Mouse (Mus musculus) embryonic facial prominence, embryonic 14.5 days (tissue): ENCODE data around the gene C8g. TPM values are rescaled to one million over a fixed set of nuclear protein-coding genes. Genes with fewer than 3 reads are reported as not detected.

ENCODE experiments used
- ATAC-seq: fragments of 200-750 bp; cut with Nextera tagmentation; 2 replicates; pipeline ENCODE4 v1.8.0; 2017; ENCODE audit warnings: low read depth, moderate number of reproducible peaks, moderate TSS enrichment
- DNase-seq: peaks from one replicate; pipeline ENCODE4 v3.0.0-alpha.2; 2015; ENCODE audit warnings: low spot score
- H3K27ac ChIP-seq: fragments of 300-500 bp; sonication (generic); replicated peaks from 2 replicates; pipeline ENCODE4 v1.5.1; 2014; ENCODE audit warnings: low read depth, mild to moderate bottlenecking, low read length, moderate library complexity
- H3K27me3 ChIP-seq: fragments of 300-500 bp; sonication (generic); replicated peaks from 2 replicates; pipeline ENCODE4 v1.6.1; 2014; ENCODE audit warnings: low read length; ENCODE audit not compliant: control insufficient read depth, insufficient read depth
- H3K36me3 ChIP-seq: fragments of 300-500 bp; sonication (generic); 2 replicates; pipeline ENCODE4 v1.6.1; 2014; ENCODE audit warnings: low read length, mixed read lengths; ENCODE audit not compliant: control insufficient read depth, insufficient read depth
- H3K4me1 ChIP-seq: fragments of 300-500 bp; sonication (generic); 2 replicates; pipeline ENCODE4 v1.6.1; 2014; ENCODE audit warnings: antibody characterized with exemption, low read length; ENCODE audit not compliant: control insufficient read depth, insufficient read depth
- H3K4me2 ChIP-seq: fragments of 300-500 bp; sonication (generic); 2 replicates; pipeline ENCODE4 v1.6.1; 2014; ENCODE audit warnings: low read depth, mild to moderate bottlenecking, low read length, moderate library complexity, mixed read lengths
- H3K4me3 ChIP-seq: fragments of 300-500 bp; sonication (generic); 2 replicates; pipeline ENCODE4 v1.5.1; 2014; ENCODE audit warnings: low read depth, mild to moderate bottlenecking, low read length
- H3K9ac ChIP-seq: fragments of 300-500 bp; sonication (generic); 2 replicates; pipeline ENCODE4 v1.6.1; 2014; ENCODE audit warnings: low read depth, mild to moderate bottlenecking, low read length, moderate library complexity, mixed read lengths
- H3K9me3 ChIP-seq: fragments of 300-500 bp; sonication (generic); 2 replicates; pipeline ENCODE4 v1.6.1; 2016; ENCODE audit warnings: low read length; ENCODE audit not compliant: control insufficient read depth
- WGBS: fragments of 180-500 bp; shearing (Covaris S2); extraction: QIAGEN DNeasy Blood & Tissue Kit; methylation state at CpG from one replicate; pipeline ENCODE4 v1.1.7; 2014; 5-methylcytosine and 5-hydroxymethylcytosine counted together
- polyA plus RNA-seq: library from polyadenylated mRNA; unstranded; fragments of >200 nt; fragmentation: Nextera tagmentation; extraction: Ambion mirVana; gene quantifications from 2 replicates; pipeline ENCODE4 v1.2.1, GENCODE M21; 2014

The C8g gene
- polyA plus RNA-seq, 1 experiment from 2014 or later: 5.1 TPM

- 22% methylated on average over 3 of the region's 3 CpGs for WGBS
- no peaks in the 10 kb centered on the region for H3K36me3 ChIP-seq
- H3K27ac ChIP-seq: peak overlapping the region; percentile 90
- peak overlapping the region; percentile 70 for H3K4me2 ChIP-seq
- peak overlapping the region; percentile 75 for H3K4me3 ChIP-seq
- no peaks in the 10 kb centered on the region for H3K27me3 ChIP-seq
- H3K9ac ChIP-seq: peak overlapping the region; percentile 80
- no peaks in the 10 kb centered on the region for H3K9me3 ChIP-seq
- no peak for ATAC-seq
- no peak for DNase-seq
- peaks cover 16% of the 10 kb centered on the region; the same call in 1 of the 2 replicates for H3K4me1 ChIP-seq
Measured at GRCm38 (mm10) chr2:25461407-25461806, 40.1 kb downstream of the C8g start.

GRCm38 (mm10) chr2:25460551-25461309 is 40.8 kb downstream of the C8g start, which contains the start of gene Paxx:
Gene Paxx, minus strand, starts transcription at chr2:25461094.
- Histone ChIP-seq H3K9ac (peak within 1 kb of the TSS; percentile 80), H3K4me1 (peaks cover 10% of the 10 kb centered on the region; the same call in 1 of the 2 replicates), H3K4me3 (peak within 1 kb of the TSS; percentile 75), H3K27ac (peak within 1 kb of the TSS; percentile 90), H3K9me3 (no peaks in the 10 kb centered on the region), H3K4me2 (peak within 1 kb of the TSS; percentile 70), H3K36me3 (no peaks in the 10 kb centered on the region), H3K27me3 (no peaks in the 10 kb centered on the region)
- peak; percentile 98 for DNase-seq
- 1% methylated on average over 37 of the region's 48 CpGs for WGBS
- ATAC-seq: peak; percentile 93

- peak overlapping the region; percentile 70 for H3K4me2 ChIP-seq
- ATAC-seq: no peak
Measured at GRCm38 (mm10) chr2:25460135-25460534, 41.4 kb downstream of the C8g start.

GRCm38 (mm10) chr2:25458911-25459310 is 42.6 kb downstream of the C8g start:
- peaks cover 10% of the 10 kb centered on the region; the same call in 1 of the 2 replicates for H3K4me1 ChIP-seq
- H3K9me3 ChIP-seq: no peaks in the 10 kb centered on the region
- H3K27me3 ChIP-seq: no peaks in the 10 kb centered on the region
- H3K4me3 ChIP-seq: no peak overlapping the region
- WGBS: 71% methylated on average over 5 of the region's 5 CpGs
- no peaks in the 10 kb centered on the region for H3K36me3 ChIP-seq
- H3K9ac ChIP-seq: no peak overlapping the region
- DNase-seq (peak; percentile 71), ATAC-seq (peak; percentile 1; the same call in 1 of the 2 replicates)
- no peak overlapping the region for H3K4me2 ChIP-seq
- H3K27ac ChIP-seq: no peak overlapping the region

More at GRCm38 (mm10) chr2:25460135-25460534, 41.4 kb downstream of the C8g start:
- no peak for DNase-seq
- Histone ChIP-seq H3K27ac (peak overlapping the region; percentile 90), H3K4me1 (peaks cover 10% of the 10 kb centered on the region; the same call in 1 of the 2 replicates), H3K27me3 (no peaks in the 10 kb centered on the region), H3K4me3 (peak overlapping the region; percentile 75), H3K9ac (peak overlapping the region; percentile 80), H3K9me3 (no peaks in the 10 kb centered on the region), H3K36me3 (no peaks in the 10 kb centered on the region)
- WGBS: 51% methylated on average over 4 of the region's 5 CpGs

- no peak overlapping the region for H3K4me2 ChIP-seq
- DNase-seq (no peak), ATAC-seq (no peak)
- WGBS: 87% methylated on average over 9 of the region's 9 CpGs
- H3K27ac ChIP-seq: no peak overlapping the region
- no peak overlapping the region for H3K9ac ChIP-seq
- peaks cover 10% of the 10 kb centered on the region; the same call in 1 of the 2 replicates for H3K4me1 ChIP-seq
- no peaks in the 10 kb centered on the region for H3K9me3 ChIP-seq
- no peaks in the 10 kb centered on the region for H3K27me3 ChIP-seq
- H3K36me3 ChIP-seq: no peaks in the 10 kb centered on the region
- no peak overlapping the region for H3K4me3 ChIP-seq
Measured at GRCm38 (mm10) chr2:25457022-25457896, 44.3 kb downstream of the C8g start.

- H3K4me2 ChIP-seq: no peak within 1 kb of the TSS
- no peak for ATAC-seq
- WGBS: 59% methylated on average over 14 of the region's 14 CpGs
- H3K9ac ChIP-seq: no peak within 1 kb of the TSS
- no peaks in the 10 kb centered on the region for H3K36me3 ChIP-seq
- DNase-seq: peak; percentile 17
- no peak within 1 kb of the TSS for H3K27ac ChIP-seq
- no peaks in the 10 kb centered on the region for H3K27me3 ChIP-seq
- H3K9me3 ChIP-seq: no peaks in the 10 kb centered on the region
- H3K4me1 ChIP-seq: peaks cover 10% of the 10 kb centered on the region; the same call in 1 of the 2 replicates
- H3K4me3 ChIP-seq: no peak within 1 kb of the TSS
Measured at GRCm38 (mm10) chr2:25456205-25456953, 45.1 kb downstream of the C8g start, which contains the start of gene Clic3. Gene Clic3, plus strand, starts transcription at chr2:25456838.

GRCm38 (mm10) chr2:25452951-25453350 is 48.6 kb downstream of the C8g start:
- Histone ChIP-seq H3K9me3 (no peaks in the 10 kb centered on the region), H3K27ac (no peak overlapping the region), H3K9ac (no peak overlapping the region), H3K4me3 (no peak overlapping the region), H3K27me3 (no peaks in the 10 kb centered on the region), H3K4me1 (no peaks in the 10 kb centered on the region), H3K4me2 (no peak overlapping the region), H3K36me3 (no peaks in the 10 kb centered on the region)
- ATAC-seq (no peak), DNase-seq (no peak)
- WGBS: 24% methylated on average over 1 of the region's 1 CpGs
